Mouse (Mus musculus) cerebellum, postnatal 10 days (tissue): ENCODE measurements around the gene Nrp1.

Source experiments
- DNase-seq, 2 experiments: peaks; one replicate each; pipeline ENCODE4 v3.0.0; 2021; ENCODE audit warnings: mixed read lengths in 2 of 2

Gene Nrp1

GRCm38 (mm10) chr8:128471186-128471585, 112.8 kb downstream of the Nrp1 start:
- DNase-seq: no peak

DNA sequence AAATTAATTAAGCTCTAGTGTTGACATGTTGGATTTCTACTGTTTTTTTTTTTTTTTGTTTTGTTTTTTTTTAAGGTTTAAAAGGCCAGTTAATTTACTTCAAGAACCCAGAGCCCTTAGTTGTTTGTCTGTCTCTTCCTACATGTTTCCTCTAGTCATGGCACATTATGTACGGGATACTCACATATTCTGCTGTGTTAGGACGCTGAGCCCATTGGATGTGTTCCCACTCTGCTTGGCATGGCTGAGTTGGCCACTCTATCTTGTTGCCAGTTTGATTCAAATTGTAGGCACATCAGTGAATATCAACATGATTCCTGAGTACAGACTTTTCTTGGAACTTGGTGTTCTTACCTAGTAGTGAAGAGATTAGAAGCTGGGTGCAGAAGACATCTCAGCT, 114.5 kb downstream of the Nrp1 start:
- DNase-seq: peak; percentile 63 to 71

DNA sequence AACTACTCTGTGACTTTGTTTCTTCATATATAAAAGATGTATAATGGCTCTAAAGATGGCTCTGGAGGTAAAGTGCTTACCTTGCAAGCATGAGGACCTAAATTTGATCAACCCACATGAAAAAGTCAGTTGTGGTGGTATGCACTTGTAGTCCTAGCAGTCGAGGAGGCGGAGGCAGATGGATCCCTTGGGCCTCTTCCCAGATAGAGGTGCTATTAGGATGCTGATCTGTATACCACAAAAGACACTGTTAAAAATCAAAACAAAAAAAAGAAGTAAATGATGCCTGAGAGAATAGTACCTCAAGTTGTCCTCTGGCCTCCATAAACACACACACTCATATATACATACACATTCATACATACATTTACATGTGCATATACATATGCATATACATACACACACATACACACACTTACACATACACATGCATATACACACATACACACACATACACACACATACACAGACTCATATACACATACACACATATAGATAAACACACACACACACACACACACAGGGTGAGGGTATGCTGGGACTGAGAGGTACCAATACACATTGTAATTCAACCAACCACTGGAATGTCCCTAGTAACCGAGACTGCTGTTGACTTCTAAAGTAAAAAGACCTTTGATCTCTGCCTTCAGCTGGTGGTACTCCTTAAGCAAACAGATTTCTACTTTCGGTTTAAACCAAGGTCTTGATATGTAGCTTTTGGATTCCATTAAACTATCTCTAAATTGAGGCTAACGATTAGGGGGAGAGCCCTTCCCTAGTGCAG, 115.2 kb downstream of the Nrp1 start:
- DNase-seq: no peak

DNA sequence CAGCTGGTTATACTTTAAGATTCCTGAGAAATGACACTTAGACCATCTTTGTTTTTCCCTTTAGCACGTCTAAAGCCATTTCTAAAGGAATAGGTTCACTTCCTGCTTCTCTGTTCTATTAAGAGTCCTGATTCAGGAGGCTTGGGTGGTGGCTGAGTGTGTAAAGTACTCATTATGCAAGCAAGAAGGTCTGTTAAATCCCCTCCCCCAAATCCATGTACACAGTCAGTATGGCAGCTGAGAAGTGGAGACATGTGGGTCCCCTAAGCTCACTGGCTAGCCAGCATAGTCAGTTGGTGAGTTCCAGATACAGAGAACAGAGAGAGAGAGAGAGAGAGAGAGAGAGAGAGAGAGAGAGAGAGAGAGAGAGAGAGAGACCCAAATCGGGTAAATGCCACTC, 116.2 kb downstream of the Nrp1 start:
- DNase-seq: no peak

DNA sequence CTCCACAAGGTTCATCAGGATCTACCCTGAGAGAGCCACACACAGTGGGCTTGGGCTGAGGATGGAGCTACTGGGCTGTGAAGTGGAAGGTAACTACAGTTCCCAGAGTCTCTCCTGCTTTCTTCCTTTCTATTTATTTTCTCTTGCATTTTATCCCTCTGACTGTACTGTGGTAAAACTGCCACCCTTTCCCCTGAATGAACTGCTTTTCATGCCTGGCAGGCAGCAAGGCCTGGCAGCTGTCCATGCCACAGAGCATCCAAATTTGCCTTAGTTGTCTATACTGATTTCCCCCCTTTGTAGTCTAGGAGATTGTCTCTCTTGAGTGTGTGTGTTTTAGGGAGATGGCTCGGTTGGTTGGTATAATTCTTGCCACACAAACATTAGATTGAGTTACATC, 117.8 kb downstream of the Nrp1 start:
- DNase-seq: peak; percentile 53 to 66

- no peak for DNase-seq
These were observed 119.6 kb downstream of the Nrp1 start for GRCm38 (mm10) chr8:128478017-128478416.

DNA sequence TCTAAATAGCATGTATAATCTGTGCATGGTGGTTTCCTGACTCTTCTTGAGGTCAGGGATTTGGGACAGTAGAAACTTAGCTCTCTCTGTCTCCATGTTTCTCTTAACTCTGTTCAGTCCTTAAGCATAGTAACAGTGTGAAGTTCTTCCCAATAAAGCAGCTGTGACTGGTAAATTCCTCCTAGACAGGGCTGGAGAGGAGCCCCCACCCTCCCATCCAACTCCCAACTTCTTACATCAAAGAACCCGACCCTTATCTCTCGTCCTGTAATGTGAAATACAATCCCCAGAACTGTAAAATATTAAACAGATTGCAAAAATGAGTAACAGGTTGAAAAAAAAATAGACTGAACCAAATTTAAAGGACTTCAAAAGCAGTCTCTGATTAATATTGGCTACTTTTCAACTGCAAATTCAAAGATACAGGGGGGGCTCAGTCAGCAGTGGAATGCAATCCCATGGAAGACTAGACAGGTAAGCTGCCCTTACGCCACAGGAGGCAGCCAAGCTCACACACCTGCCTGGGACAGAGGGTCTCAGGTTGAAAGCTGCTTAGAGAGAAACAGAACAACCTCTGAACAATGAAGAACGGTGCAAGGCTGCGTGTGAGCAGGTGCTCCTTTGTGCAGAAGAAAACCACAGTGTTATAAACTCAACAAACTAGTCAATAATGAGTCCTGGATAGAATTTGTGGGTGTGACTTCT, 121.1 kb downstream of the Nrp1 start:
- DNase-seq: no peak

GRCm38 (mm10) chr8:128480896-128481665, 122.7 kb downstream of the Nrp1 start:
- no peak for DNase-seq

DNA sequence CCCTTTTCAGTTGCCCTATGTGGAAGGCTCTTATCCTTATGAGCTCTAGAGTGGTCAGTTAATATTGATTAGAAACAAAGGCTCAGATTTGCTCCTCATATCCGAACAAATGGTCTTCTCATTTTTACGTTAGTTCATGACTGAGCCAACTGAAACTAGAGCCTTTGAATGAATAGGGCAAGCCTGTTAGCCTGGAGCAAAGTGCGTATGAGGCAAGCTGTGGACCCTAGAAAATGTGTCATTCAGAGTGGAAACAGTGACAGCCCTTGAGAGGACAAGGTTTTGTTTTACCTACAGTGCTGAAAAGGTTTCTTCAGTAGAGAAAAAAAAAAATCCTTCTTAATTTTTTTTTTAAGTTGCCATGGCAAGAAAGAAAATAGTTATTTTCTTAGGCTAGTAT, 124.9 kb downstream of the Nrp1 start:
- no peak for DNase-seq

- DNase-seq: no peak
These were observed 126.3 kb downstream of the Nrp1 start for GRCm38 (mm10) chr8:128484720-128485124.

- DNase-seq: no peak
These were observed 127.6 kb downstream of the Nrp1 start for GRCm38 (mm10) chr8:128486043-128486442.

- no peak for DNase-seq
These were observed 129.8 kb downstream of the Nrp1 start for GRCm38 (mm10) chr8:128487966-128488931.

DNA sequence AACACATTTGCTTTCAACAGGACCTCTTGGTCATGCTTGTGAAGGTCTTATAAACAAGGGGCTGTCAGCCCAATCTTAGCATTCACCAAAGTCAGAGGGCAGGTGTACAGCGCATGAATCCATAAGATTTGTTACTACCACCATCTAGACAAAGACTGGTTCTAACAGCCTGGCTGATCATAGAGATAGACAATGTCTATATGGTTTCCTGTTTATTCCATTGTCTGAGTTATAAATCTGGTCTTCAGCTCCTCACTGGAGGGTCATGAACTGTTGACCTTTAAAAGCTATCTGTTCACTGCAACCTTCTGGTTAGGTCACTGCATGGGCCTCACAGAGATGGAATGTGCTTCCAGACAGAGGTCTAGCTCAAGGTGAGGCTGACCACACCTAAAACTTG, 130.9 kb downstream of the Nrp1 start:
- DNase-seq: no peak

DNA sequence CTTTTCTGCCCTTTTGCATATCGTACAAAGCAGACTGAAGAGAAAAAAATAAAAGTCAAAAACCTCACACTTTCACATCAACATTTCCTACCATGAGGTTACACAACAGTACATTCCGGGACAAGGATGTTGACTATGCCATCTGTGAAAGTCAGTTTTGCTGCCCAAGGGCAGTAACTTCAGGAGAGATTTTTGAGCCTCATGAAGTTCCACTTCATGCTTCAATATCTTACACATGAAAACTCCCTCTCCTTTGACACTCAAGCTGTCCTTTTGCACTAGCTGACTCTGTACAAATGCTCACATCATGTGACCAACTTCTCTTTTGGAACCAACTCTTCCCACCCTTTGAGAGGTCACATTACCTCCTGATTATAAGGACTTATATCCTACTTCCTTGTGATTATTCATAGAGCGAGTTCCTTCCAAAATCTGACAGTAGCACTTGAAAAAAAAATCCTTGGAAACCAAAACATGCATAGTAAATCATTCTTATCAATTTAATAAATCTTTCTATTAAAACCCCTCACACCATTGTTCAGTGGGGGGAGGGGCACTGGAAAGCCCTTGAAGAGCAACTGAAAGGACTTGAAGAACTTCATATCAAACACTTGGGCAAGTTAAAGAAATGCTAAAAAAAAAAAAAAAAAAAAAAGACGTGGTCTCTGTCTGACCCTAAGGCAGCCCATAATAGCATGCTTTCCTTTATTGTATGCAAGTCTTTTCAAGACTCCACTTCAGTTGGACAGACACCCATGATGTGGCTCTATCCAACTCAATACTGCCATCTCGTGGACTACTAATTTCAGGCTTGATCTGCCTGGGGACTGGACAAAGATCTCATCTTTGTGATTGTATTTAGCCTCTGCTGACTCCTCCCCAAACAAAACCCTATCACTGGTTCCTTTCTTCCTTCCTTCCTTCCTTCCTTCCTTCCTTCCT, 133.0 kb downstream of the Nrp1 start:
- DNase-seq: peak; percentile 79 to 88

DNA sequence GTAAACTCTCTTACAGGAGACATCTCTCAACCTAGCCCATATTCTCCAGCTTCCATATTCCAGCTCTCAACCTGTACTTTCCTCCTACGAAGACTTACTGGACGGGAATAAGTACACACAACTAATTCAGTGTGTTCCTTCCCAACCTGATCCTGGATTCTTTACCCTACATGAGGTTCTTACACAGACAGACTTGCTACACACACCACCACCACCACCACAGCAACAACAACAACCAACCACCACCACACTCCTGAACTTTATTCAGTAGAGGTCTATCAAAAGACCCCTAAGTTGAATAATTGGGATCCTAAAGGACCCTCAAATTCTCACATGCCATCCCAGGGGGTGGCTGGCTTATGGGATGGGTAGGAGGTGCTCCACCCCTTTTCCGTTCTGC, 135.4 kb downstream of the Nrp1 start:
- DNase-seq: no peak

- no peak for DNase-seq
These were observed 140.4 kb downstream of the Nrp1 start for GRCm38 (mm10) chr8:128498836-128499235.

- DNase-seq: no peak
These were observed 145.9 kb downstream of the Nrp1 start for GRCm38 (mm10) chr8:128504136-128504829.

- no peak for DNase-seq
These were observed 147.5 kb downstream of the Nrp1 start for GRCm38 (mm10) chr8:128505866-128506265.

DNA sequence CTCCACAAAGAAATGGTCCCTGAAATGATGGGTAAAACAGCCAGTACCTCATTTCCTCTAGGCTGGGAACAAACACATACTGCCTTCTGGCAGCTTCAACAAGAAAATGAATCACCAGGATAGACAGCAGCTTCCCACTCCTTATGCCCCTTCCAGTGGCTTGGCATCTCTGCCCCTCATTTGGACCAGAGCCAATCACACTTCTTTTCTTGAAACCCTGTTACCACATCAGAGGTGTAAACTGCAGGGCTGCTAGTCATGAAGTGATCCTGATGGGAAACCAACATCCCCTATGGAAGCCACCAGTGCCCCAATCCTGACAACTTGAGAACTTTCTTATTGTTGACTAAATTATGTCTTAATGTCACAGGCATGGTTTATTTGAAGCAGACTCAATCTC, 150.3 kb downstream of the Nrp1 start:
- DNase-seq: peak; percentile 64 to 74

DNA sequence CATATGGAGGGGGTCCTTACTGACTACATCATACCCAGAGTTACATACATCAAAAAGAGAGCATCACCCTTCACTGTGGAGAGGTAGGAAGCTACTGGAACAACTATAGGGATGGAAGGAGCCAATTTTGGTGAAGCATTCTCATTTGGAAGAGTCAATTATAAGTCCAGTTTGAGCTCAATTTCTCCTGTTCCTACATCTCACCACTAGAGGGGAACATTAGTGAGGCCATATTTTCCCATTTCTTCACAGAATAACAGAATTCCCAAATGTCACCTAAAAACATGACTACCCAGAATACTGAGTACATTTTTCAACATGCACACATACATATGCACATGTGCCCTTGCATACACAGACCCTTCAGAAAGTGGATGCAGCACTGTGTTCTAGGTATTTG, 152.6 kb downstream of the Nrp1 start:
- no peak for DNase-seq

DNA sequence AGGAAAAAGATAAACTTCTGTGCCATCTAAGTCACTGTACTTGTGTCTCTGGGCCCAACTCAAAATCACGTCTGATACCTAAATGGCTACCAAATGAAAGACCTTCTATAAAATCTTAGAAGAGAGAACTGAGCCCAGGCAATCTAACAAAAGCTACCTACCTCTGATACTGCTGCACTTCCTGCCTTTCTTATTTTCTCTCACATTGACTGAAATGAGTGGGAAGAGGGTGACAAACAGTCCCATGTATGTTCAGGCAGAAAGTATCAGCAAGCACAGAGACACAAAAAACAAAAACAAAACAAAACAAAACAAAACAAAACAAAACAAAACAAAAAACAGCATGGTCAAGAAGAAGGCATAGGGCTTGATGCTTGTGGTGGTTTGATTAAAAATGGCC, 153.3 kb downstream of the Nrp1 start:
- DNase-seq: no peak
